In the genomic region with DNA sequence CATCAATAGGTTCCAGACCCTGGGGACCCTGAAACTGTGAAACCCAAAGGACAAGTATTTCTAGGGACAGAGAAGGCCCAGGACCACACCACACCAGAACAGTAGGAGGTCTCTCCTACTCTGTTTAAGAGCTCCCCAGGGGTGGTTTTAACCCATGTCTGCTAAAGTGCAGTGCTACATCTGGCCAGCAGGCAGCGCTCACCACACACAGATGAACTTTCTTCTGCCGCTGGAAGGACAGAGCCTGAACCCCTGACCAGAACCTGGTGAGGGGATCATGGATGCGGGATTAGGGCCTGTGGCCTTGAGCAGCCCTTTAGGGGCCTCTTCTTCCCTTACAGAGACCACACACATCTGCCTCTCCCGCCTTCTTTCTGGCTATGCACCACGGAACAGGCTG, we compare ENCODE assay signal across 9 mouse cellular contexts. TPM values are rescaled to one million over a fixed set of nuclear protein-coding genes. Genes with fewer than 3 reads are reported as not detected.
A peak's percentile ranks its signal among the peaks of the same experiment; 100 is the strongest.
DNase-seq lines count a peak whose midpoint lies in the region; ATAC-seq and TF ChIP-seq lines count a peak whose summit lies in the region.
"Had no signal": no experiment of that assay in that cellular context is flagged by ENCODE, and none has a peak within 500 bp of the region (broad histone marks: within the 10 kb centered on the region; RNA-seq: fewer than 3 reads in every experiment).

No protein-coding gene starts in this region.

- peak; percentile 22 for DNase-seq in WW6 (ENCODE audit: low read depth, low spot score)
- DNase-seq in cerebellum, postnatal 4 days (ENCODE audit: low spot score in 2 of 2) = peak; percentile 54 to 82
- DNase-seq in gastrocnemius, postnatal 36 days = peak; percentile 52 to 68
- DNase-seq in layer of hippocampus, adult 2 months (ENCODE audit: low spot score in 2 of 2) = peak; percentile 59 to 83
- peak; percentile 81 for DNase-seq in lung, postnatal 14 days
- DNase-seq in retina, embryonic 14.5 days (ENCODE audit: low spot score) = peak; percentile 86
- peak; percentile 86 for DNase-seq in thymus, postnatal 4 days

- peak; percentile 99; the same call in 1 of the 2 replicates for TF ChIP-seq CTCF in layer of hippocampus, adult 2 months (conservative IDR thresholded peaks at IDR 0.05)

- H3K4me3 ChIP-seq in layer of hippocampus, adult 2 months = no peak overlapping the region
- H3K4me3 ChIP-seq: hindbrain, embryonic 15.5 days had no signal

- intact Hi-C loops in gastrocnemius, postnatal 36 days (cut with DNase I) = loop anchor here (1.0 to 5.0 kb wide), 5 partner anchors 97 to 244 kb away; no protein-coding TSS in a partner anchor

- peak; percentile 74 for ATAC-seq in CD4-positive, CD25-positive, alpha-beta regulatory T cell, adult 4 months

- H3K27ac ChIP-seq in layer of hippocampus, adult 2 months = peak overlapping the region; percentile 46; the same call in 1 of the 2 replicates

RNA-seq across cellular contexts. Expression of a gene that starts 26.6 kb away (rescaled TPM):
- 100 to 1,000 TPM; 299 to 603 TPM for polyA plus RNA-seq in CD4-positive, CD25-positive, alpha-beta regulatory T cell, adult 4 months (2017; shearing (Covaris generic))
- 1 to 10 TPM; 2.0 to 2.1 TPM for total RNA-seq in gastrocnemius, postnatal 36 days (2021)
- total RNA-seq in layer of hippocampus, adult 2 months (2021) = 10 to 100 TPM; 24.7 to 25.2 TPM

RNA-seq across cellular contexts. Expression of a gene that starts 50.8 kb away (rescaled TPM):
- 1,000 to 10,000 TPM; 2,983 to 4,093 TPM for polyA plus RNA-seq in CD4-positive, CD25-positive, alpha-beta regulatory T cell, adult 4 months (2017; shearing (Covaris generic))
- 1 to 10 TPM in 1 of 2 experiments, under 1 TPM in 1; 0.42 to 1.4 TPM for total RNA-seq in gastrocnemius, postnatal 36 days (2021)
- total RNA-seq in layer of hippocampus, adult 2 months (2021) = 1 to 10 TPM; 2.2 to 3.7 TPM

Comparison
In these comparisons a context has a peak if more than half of its experiments do, and no peak if none do; other contexts are left out.
1. DNase-seq: peak in every context shown above with its lines; median percentile 86 in retina, embryonic 14.5 days; 86 in thymus, postnatal 4 days; 81 in lung, postnatal 14 days; 71 in layer of hippocampus, adult 2 months; 68 in cerebellum, postnatal 4 days; 60 in gastrocnemius, postnatal 36 days; 22 in WW6.
2. RNA of a gene that starts 26.6 kb away (total RNA-seq): 24.7 to 25.2 TPM in layer of hippocampus, adult 2 months; 2.0 to 2.1 TPM in gastrocnemius, postnatal 36 days; every median in the first group is over 4 times any median in the second.